Mouse (Mus musculus) erythroblast, embryonic 14.5 days (primary cell): ENCODE results near the gene Orm1. TPM values are rescaled to one million over a fixed set of nuclear protein-coding genes. Genes with fewer than 3 reads are reported as not detected.
"Not testable (repeated sequence)": the region's sequence is repeated elsewhere in the genome, so short reads cannot be mapped to it uniquely, and the experiment has no call there.

Experiments
- H3K27me3 ChIP-seq: 2 replicates; pipeline ENCODE4 v1.6.1; 2012; ENCODE audit warnings: inconsistent platforms; ENCODE audit not compliant: control insufficient read depth
- H3K36me3 ChIP-seq: 2 replicates; pipeline ENCODE4 v1.6.1; 2012; ENCODE audit warnings: mild to moderate bottlenecking, inconsistent platforms; ENCODE audit not compliant: control insufficient read depth
- H3K4me1 ChIP-seq: 2 replicates; pipeline ENCODE4 v1.6.1; 2012; ENCODE audit warnings: inconsistent platforms; ENCODE audit not compliant: control insufficient read depth
- H3K4me3 ChIP-seq: replicated peaks from 2 replicates; pipeline ENCODE3; 2012; ENCODE audit warnings: moderate library complexity, mild to moderate bottlenecking, inconsistent platforms
- H3K9me3 ChIP-seq: 2 replicates; pipeline ENCODE4 v1.6.1; 2012; ENCODE audit warnings: low read length, inconsistent platforms, mixed read lengths; ENCODE audit not compliant: control insufficient read depth
- GATA1 ChIP-seq: IDR thresholded peaks from 2 replicates; pipeline ENCODE4 v1.6.1; 2012; ENCODE audit warnings: low read length, inconsistent platforms, mixed read lengths
- TAL1 ChIP-seq: IDR thresholded peaks from 3 replicates; pipeline ENCODE4 v1.6.1; 2012; ENCODE audit warnings: low read length, inconsistent platforms, mixed read lengths
- polyA plus RNA-seq: library from polyadenylated mRNA; stranded (reverse); fragments of >175 nt; gene quantifications from 2 replicates; pipeline ENCODE4 v1.2.3, GENCODE M21; 2012

Gene Orm1
- polyA plus RNA-seq, 1 experiment = not detected

DNA sequence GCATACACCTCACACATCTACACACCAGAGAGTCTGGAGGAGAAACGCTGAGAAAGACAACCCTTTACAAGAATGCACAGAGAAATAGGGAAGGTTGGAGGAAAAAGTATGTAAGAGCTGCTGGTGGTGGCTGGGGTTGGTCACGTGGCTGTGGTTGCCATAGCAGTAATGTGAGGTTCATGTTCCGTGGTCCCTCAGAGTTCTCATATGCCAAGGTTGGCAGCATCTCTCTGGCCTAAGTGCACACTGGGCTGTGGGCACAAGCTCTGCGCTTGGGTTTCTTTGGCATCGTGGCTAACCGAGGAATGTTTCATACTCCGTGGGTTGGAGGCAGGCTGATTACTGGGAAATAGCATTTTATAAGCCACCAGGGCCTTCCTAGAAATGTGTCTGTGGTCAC is 32.9 kb upstream of the Orm1 start:
- Histone ChIP-seq H3K4me3 (no peak overlapping the region), H3K4me1 (no peaks in the 10 kb centered on the region), H3K27me3 (no peaks in the 10 kb centered on the region), H3K36me3 (no peaks in the 10 kb centered on the region; the same call in 1 of the 2 replicates), H3K9me3 (no peaks in the 10 kb centered on the region)
- no peak for TF ChIP-seq TAL1
- no peak for TF ChIP-seq GATA1

DNA sequence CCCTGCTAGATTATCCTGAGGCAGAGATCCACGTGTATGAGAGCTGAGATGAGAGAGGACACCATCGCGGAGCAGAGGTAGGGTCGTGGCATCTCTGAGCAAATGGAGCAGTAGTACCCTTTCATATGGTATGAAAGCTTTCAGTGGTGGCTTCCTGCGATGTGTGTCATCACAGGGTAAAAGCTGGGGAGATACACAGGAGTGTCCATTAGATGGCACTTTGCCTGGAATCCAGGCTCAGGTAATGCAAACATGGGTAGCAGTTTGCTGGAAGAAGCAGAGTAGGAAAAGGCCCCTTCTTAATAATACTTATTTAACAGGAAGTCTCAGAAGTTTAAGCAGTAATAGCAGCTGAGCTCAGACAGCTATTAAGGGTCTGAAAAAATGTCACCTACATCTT is 30.3 kb upstream of the Orm1 start:
- Histone ChIP-seq H3K27me3 (no peaks in the 10 kb centered on the region), H3K9me3 (no peaks in the 10 kb centered on the region), H3K4me1 (no peaks in the 10 kb centered on the region), H3K4me3 (no peak overlapping the region), H3K36me3 (no peaks in the 10 kb centered on the region; the same call in 1 of the 2 replicates)
- TF ChIP-seq GATA1 = no peak
- no peak for TF ChIP-seq TAL1

DNA sequence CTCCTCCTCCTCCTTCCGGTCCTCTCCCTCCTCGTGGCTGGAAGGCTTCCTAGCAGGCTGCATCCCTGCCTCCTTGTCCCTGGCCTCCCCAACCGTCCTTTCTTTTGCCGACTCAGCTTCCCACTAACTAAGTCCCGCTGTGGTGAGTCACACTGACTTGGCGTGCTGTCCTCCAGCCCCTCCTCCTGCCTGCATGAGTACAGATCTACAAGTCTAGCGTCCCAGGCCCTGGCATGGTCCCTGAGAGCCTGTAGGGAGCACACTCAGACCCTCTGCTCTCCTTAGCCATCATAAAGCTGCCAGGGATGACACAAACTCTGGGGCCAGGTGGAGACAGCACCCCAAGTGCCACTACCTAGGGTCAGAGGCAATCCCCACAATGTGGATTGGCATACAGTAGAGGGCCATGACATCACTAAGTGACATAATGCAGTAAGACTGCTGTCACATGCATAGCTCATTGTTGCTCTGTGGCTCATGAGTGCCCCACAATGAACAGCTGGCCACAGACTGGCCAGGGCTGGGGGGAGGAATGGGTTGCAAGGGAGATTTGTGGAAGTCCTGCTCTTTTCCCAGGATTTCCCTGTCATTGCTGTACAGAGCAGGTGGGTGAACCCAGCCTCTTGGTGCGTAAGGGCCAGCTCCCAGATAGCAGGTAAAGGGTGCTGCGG is 28.1 kb upstream of the Orm1 start:
- Histone ChIP-seq H3K9me3 (no peaks in the 10 kb centered on the region), H3K27me3 (no peaks in the 10 kb centered on the region), H3K4me1 (no peaks in the 10 kb centered on the region), H3K36me3 (no peaks in the 10 kb centered on the region; the same call in 1 of the 2 replicates), H3K4me3 (no peak overlapping the region)
- no peak for TF ChIP-seq TAL1
- no peak for TF ChIP-seq GATA1

DNA sequence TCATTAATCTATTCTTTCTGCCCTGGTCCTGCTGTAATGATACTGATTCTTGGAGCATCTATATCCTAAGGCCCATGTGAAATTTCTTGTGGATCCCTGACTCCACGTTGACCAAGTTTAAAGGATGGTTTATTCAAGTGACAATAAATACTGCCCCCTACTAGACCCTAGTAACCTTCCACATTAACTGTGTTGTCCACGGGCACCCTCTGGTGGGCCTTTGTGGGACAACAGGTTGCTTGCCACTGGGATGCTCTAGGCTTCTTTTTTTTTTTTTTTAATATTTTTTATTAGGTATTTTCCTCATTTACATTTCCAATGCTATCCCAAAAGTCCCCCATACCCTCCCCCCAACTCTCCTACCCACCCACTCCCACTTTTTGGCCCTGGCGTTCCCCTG is 24.8 kb upstream of the Orm1 start:
- not testable (repeated sequence) for H3K36me3 ChIP-seq, H3K27me3 ChIP-seq, H3K9me3 ChIP-seq, H3K4me3 ChIP-seq, H3K4me1 ChIP-seq

DNA sequence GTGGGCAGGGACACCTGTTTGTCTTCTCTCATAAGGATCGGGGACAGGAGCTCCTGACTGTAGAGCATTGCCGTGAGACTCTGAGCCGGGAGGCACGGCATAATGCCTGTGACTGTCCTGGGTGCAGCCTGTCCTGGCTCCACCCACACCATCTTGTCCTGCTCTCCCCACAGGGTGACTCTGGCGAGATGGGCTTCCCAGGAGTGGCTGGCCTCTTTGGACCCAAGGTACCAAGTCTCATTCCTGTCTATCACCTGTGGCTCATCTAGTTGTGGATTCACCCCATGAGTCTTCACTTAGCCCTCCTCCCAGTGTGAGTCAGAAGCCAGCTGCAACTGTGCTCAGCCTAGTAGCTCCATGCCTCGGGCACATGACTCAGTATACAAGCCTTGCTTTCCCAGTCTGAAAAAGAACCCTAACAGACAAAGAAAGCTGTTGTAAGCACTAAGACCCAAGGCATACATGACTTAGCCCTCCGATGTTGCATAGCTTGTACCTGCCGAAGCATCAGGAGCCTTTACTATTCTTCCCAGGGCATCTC is 21.0 kb upstream of the Orm1 start:
- TF ChIP-seq TAL1 (no peak), GATA1 (no peak)
- Histone ChIP-seq H3K27me3 (no peaks in the 10 kb centered on the region), H3K36me3 (no peaks in the 10 kb centered on the region; the same call in 1 of the 2 replicates), H3K4me3 (no peak overlapping the region), H3K4me1 (no peaks in the 10 kb centered on the region), H3K9me3 (no peaks in the 10 kb centered on the region)

DNA sequence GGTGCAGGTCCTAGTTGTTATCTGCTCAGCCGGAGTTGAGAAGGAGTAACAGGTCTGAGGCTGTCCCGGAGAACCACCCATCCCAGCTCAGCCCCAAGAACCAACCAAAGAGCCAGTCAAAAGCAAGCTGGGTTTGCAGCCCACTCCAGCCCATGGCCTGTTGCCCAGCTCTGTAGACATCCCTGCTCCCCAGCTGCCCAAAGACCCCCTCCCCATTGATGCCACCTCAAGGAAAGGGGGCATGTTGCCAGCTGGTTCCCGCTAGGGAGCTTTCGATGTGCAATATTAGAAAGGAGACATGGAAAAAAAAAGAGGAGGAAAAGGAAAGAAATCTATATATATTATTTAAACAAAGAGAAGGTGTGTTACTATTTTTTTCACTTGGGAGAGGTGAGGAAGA is 11.0 kb upstream of the Orm1 start:
- no peak overlapping the region for H3K4me3 ChIP-seq
- H3K9me3 ChIP-seq = peaks cover 5% of the 10 kb centered on the region; the same call in 1 of the 2 replicates
- H3K36me3 ChIP-seq = peaks cover 3% of the 10 kb centered on the region; the same call in 1 of the 2 replicates
- H3K4me1 ChIP-seq = no peaks in the 10 kb centered on the region
- H3K27me3 ChIP-seq = no peaks in the 10 kb centered on the region
- TF ChIP-seq TAL1 = no peak
- no peak for TF ChIP-seq GATA1

DNA sequence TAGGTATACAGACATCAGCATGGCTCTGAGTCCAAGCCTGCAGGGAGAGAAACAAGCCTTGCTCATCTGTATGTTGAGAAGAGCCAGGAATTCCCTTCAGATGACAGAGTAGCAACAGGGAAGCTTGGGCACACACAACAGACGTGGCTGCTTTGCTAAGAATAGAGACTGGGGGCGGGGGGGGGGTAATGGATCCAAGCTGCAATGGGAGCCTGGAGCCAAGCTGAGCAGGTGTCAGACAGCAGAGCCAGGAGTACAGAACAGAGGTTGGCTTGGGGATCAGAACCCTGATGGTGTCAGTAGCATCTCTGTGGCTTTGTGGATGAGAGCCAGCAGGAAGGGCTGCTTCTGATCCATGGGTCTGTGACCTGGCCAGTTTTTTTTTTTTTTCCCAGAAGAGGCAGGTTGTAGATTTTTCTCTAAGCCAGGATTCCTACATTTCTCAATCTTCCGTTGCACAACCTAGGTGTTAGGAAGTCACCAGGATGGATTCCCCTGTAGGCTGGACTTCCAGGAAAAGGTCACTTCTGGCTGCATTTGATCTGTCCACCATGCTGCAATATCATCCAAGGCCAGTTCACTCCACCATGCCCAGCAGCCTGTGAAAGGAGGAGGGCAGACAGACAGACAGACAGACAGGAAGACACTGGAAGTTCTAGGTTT is 5.8 kb upstream of the Orm1 start:
- H3K4me3 ChIP-seq = no peak overlapping the region
- H3K4me1 ChIP-seq = no peaks in the 10 kb centered on the region
- TF ChIP-seq TAL1 (no peak), GATA1 (no peak)
- H3K36me3 ChIP-seq = no peaks in the 10 kb centered on the region
- H3K27me3 ChIP-seq = no peaks in the 10 kb centered on the region
- no peaks in the 10 kb centered on the region for H3K9me3 ChIP-seq

DNA sequence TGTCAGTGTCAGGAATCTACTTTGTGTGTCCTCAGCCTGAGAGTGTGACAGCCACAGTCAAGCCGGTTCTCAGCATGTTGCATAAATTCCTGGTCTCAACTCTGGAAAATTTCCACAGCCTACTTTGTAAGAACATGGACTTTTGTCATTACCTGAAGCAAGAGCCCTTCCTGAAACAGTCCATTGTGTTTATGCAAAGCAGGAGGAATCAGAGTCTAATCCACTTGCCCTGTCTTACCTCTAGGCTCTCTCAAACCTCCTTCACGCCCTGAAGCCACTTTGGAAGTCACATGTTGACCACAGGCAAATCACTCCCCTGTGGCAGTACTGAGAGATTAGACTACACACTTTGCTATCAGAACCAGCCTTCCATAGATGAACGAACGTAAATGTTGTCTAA is 1.9 kb upstream of the Orm1 start:
- no peak overlapping the region for H3K4me3 ChIP-seq
- no peaks in the 10 kb centered on the region for H3K9me3 ChIP-seq
- TF ChIP-seq GATA1 = no peak
- no peak for TF ChIP-seq TAL1
- H3K27me3 ChIP-seq = no peaks in the 10 kb centered on the region
- H3K4me1 ChIP-seq = no peaks in the 10 kb centered on the region
- no peaks in the 10 kb centered on the region for H3K36me3 ChIP-seq

DNA sequence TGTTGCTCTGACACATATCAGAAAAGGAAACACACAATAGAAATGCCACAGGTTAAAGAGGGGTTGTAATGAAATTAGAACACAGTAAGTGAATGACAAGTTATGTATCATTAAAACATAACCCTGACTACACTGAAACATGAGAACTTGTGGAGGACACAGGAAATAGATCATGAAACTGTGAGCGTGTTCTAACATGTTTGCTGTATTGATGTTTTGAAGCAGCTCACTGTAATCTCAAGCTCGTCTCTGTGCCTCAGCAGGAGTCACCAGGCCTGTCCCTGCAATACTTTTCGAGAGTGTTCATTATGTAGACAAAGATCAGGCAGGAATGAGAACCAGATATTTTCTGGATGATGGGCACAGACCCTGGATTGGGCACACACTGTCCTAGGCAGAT is 752 bp upstream of the Orm1 start:
- TF ChIP-seq GATA1 (no peak), TAL1 (no peak)
- Histone ChIP-seq H3K9me3 (no peaks in the 10 kb centered on the region), H3K4me3 (no peak overlapping the region), H3K27me3 (no peaks in the 10 kb centered on the region), H3K36me3 (no peaks in the 10 kb centered on the region), H3K4me1 (no peaks in the 10 kb centered on the region)
